Comparison of ENCODE assay signal across 14 mouse cellular contexts in the genomic region with DNA sequence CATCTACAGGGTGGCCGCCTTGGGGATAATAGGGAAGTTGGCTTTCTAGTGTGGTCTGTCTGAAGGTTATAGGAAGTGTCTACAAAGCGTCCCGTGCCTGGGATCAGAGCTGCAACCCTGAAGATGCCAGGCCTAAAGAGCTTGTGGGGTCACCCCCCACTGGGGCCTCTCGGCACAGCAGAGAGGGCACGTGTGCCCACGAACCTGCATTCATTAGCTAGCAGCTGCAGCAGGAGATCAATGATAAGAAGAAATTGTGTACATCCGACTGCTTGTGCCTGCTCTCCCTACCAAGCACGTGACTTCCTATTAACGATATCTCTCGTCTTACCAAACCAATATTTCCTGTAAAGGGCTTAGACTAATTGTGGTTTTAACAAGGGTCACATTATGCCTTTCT.
A peak's percentile ranks its signal among the peaks of the same experiment; 100 is the strongest.
DNase-seq lines count a peak whose midpoint lies in the region; ATAC-seq lines count a peak whose summit lies in the region.
"Had no signal": no experiment of that assay in that cellular context is flagged by ENCODE, and none has a peak within 500 bp of the region (broad histone marks: within the 10 kb centered on the region; RNA-seq: fewer than 3 reads in every experiment).

No protein-coding gene starts in this region.

- H3K36me3 ChIP-seq in heart, embryonic 11.5 days (ENCODE audit: control insufficient read depth, insufficient read depth, low read length): no peaks in the 10 kb centered on the region
- no peaks in the 10 kb centered on the region for H3K36me3 ChIP-seq in liver, embryonic 11.5 days (ENCODE audit: control insufficient read depth, insufficient read depth, low read length)
- H3K36me3 ChIP-seq: limb, embryonic 13.5 days had no signal

- DNase-seq in heart, adult 11 months: peak; percentile 85
- no peak for DNase-seq in liver, embryonic 11.5 days (ENCODE audit: low spot score)
- DNase-seq in thymus, postnatal 4 days: peak; percentile 53
- DNase-seq in layer of hippocampus, postnatal 25 days (ENCODE audit: extremely low spot score in 1 of 2, low spot score in 1 of 2): no peak
- no peak for DNase-seq in cerebellum, postnatal 4 days (ENCODE audit: low spot score in 2 of 2)
- DNase-seq in left cerebral cortex, adult 9 months (ENCODE audit: low spot score in 2 of 2): no peak
- DNase-seq: heart, adult 18-20 months; heart, postnatal 10 days; lung, postnatal 4 days had no signal

- no peak overlapping the region for H3K27ac ChIP-seq in heart, embryonic 11.5 days (ENCODE audit: low read depth, low read length)
- no peak overlapping the region for H3K27ac ChIP-seq in liver, embryonic 11.5 days (ENCODE audit: low read depth, low read length)
- H3K27ac ChIP-seq: kidney, postnatal 0 days; limb, embryonic 13.5 days had no signal

- no peak for ATAC-seq in heart, embryonic 11.5 days (replicated peaks; ENCODE audit: insufficient number of reproducible peaks, low FRiP score, low TSS enrichment)
- ATAC-seq in liver, embryonic 11.5 days (replicated peaks; ENCODE audit: low FRiP score): no peak
- peak; percentile 98 for ATAC-seq in megakaryocyte-erythroid progenitor cell, adult 5-6 weeks (replicated peaks; ENCODE audit: low FRiP score, low TSS enrichment, poor library complexity, severe bottlenecking)

- H3K4me2 ChIP-seq in heart, embryonic 11.5 days: no peak overlapping the region
- H3K4me2 ChIP-seq in liver, embryonic 11.5 days: 0 out of 2 replicates have a peak overlapping the region, but pooled peaks have one; percentile 14
- H3K4me2 ChIP-seq: limb, embryonic 13.5 days had no signal

- WGBS in heart, embryonic 11.5 days (ENCODE audit: insufficient replicate concordance): 75% methylated on average over 10 of the region's 10 CpGs
- WGBS in liver, embryonic 11.5 days: 40% methylated on average over 10 of the region's 10 CpGs

- no peak overlapping the region for H3K9ac ChIP-seq in heart, embryonic 11.5 days (ENCODE audit: low read depth, low read length)
- no peak overlapping the region for H3K9ac ChIP-seq in liver, embryonic 11.5 days (ENCODE audit: low read depth, low read length)
- H3K9ac ChIP-seq: limb, embryonic 13.5 days had no signal

- no peaks in the 10 kb centered on the region for H3K4me1 ChIP-seq in heart, embryonic 11.5 days (ENCODE audit: control insufficient read depth, insufficient read depth, low read length)
- H3K4me1 ChIP-seq in liver, embryonic 11.5 days (replicated peaks; ENCODE audit: control insufficient read depth, insufficient read depth, low read length): no peaks in the 10 kb centered on the region

- no peaks in the 10 kb centered on the region for H3K9me3 ChIP-seq in heart, embryonic 11.5 days (replicated peaks; ENCODE audit: control insufficient read depth, low read length)
- H3K9me3 ChIP-seq in liver, embryonic 11.5 days (ENCODE audit: control insufficient read depth, low read length): no peaks in the 10 kb centered on the region
- H3K9me3 ChIP-seq: limb, embryonic 13.5 days had no signal

- no peak overlapping the region for H3K4me3 ChIP-seq in heart, embryonic 11.5 days (ENCODE audit: low read depth, low read length)
- H3K4me3 ChIP-seq in liver, embryonic 11.5 days (ENCODE audit: low read depth, low read length): no peak overlapping the region
- H3K4me3 ChIP-seq: limb, embryonic 13.5 days; myocyte had no signal

- no peaks in the 10 kb centered on the region for H3K27me3 ChIP-seq in heart, embryonic 11.5 days (ENCODE audit: control insufficient read depth, insufficient read depth, low read length)
- H3K27me3 ChIP-seq in liver, embryonic 11.5 days (replicated peaks; ENCODE audit: control insufficient read depth, insufficient read depth, low read length): no peaks in the 10 kb centered on the region
- H3K27me3 ChIP-seq: limb, embryonic 13.5 days had no signal

Comparison
In these comparisons a context has a peak if more than half of its experiments do, and no peak if none do; other contexts are left out.
1. DNase-seq: peak in heart, adult 11 months (single experiment) and thymus, postnatal 4 days (single experiment); none in liver, embryonic 11.5 days (single experiment), layer of hippocampus, postnatal 25 days (0 of 2), cerebellum, postnatal 4 days (0 of 2) and left cerebral cortex, adult 9 months (0 of 2).